Mouse (Mus musculus): Measurements from ENCODE around the gene Ipmk. TPM values are rescaled to one million over a fixed set of nuclear protein-coding genes. Genes with fewer than 3 reads are reported as not detected.
"Not testable (repeated sequence)": the region's sequence is repeated elsewhere in the genome, so short reads cannot be mapped to it uniquely, and the experiment has no call there.

The Ipmk gene
- total RNA-seq, 2 experiments from 2014 or later = 13.9 to 15.7 TPM

GRCm38 (mm10) chr10:71368128-71368940 is 20.8 kb downstream of the Ipmk start:
- no peak for DNase-seq (ENCODE audit: low spot score in 2 of 2)

GRCm38 (mm10) chr10:71369466-71369865 is 21.9 kb downstream of the Ipmk start:
- no peak for DNase-seq (ENCODE audit: low spot score in 2 of 2)

GRCm38 (mm10) chr10:71371881-71372280 is 24.3 kb downstream of the Ipmk start:
- DNase-seq (ENCODE audit: low spot score in 2 of 2) = no peak

GRCm38 (mm10) chr10:71373706-71374105 is 26.1 kb downstream of the Ipmk start:
- no peak for DNase-seq (ENCODE audit: low spot score in 2 of 2)

GRCm38 (mm10) chr10:71376014-71376413 is 28.5 kb downstream of the Ipmk start:
- no peak for DNase-seq (ENCODE audit: low spot score in 2 of 2)

- no peak for DNase-seq (ENCODE audit: low spot score in 2 of 2)
These were observed 32.8 kb downstream of the Ipmk start for GRCm38 (mm10) chr10:71380406-71380805.

GRCm38 (mm10) chr10:71381471-71382033 is 34.0 kb downstream of the Ipmk start:
- DNase-seq (ENCODE audit: low spot score in 2 of 2) = no peak

GRCm38 (mm10) chr10:71382109-71382508 is 34.5 kb downstream of the Ipmk start:
- no peak for DNase-seq (ENCODE audit: low spot score in 2 of 2)

GRCm38 (mm10) chr10:71382858-71383551 is 35.4 kb downstream of the Ipmk start:
- no peak for DNase-seq (ENCODE audit: low spot score in 2 of 2)

- not testable (repeated sequence) for DNase-seq (ENCODE audit: low spot score in 2 of 2)
These were observed 36.0 kb downstream of the Ipmk start for GRCm38 (mm10) chr10:71383552-71383924.

- DNase-seq (ENCODE audit: low spot score in 2 of 2) = no peak
These were observed 36.8 kb downstream of the Ipmk start for GRCm38 (mm10) chr10:71384159-71385044.

- no peak for DNase-seq (ENCODE audit: low spot score in 2 of 2)
These were observed 41.7 kb downstream of the Ipmk start for GRCm38 (mm10) chr10:71389311-71389710.

- DNase-seq (ENCODE audit: low spot score in 2 of 2) = no peak
These were observed 51.0 kb downstream of the Ipmk start for GRCm38 (mm10) chr10:71398383-71399145.

GRCm38 (mm10) chr10:71399399-71399798 is 51.8 kb downstream of the Ipmk start:
- no peak for DNase-seq (ENCODE audit: low spot score in 2 of 2)

GRCm38 (mm10) chr10:71399987-71400386 is 52.4 kb downstream of the Ipmk start:
- DNase-seq (ENCODE audit: low spot score in 2 of 2) = no peak

GRCm38 (mm10) chr10:71400818-71401646 is 53.5 kb downstream of the Ipmk start:
- no peak for DNase-seq (ENCODE audit: low spot score in 2 of 2)

GRCm38 (mm10) chr10:71403638-71404037 is 56.1 kb downstream of the Ipmk start:
- no peak for DNase-seq (ENCODE audit: low spot score in 2 of 2)

- no peak for DNase-seq (ENCODE audit: low spot score in 2 of 2)
These were observed 58.1 kb downstream of the Ipmk start for GRCm38 (mm10) chr10:71405523-71406217.

- DNase-seq (ENCODE audit: low spot score in 2 of 2) = no peak
These were observed 62.4 kb downstream of the Ipmk start for GRCm38 (mm10) chr10:71409948-71410347.

All from gastrocnemius, postnatal 4 days (tissue).